Mouse (Mus musculus): ENCODE measurements around the gene Vmn2r27. TPM values are rescaled to one million over a fixed set of nuclear protein-coding genes. Genes with fewer than 3 reads are reported as not detected.
A peak's percentile ranks its signal among the peaks of the same experiment; 100 is the strongest.

The Vmn2r27 gene
- total RNA-seq (2022): not detected

DNA sequence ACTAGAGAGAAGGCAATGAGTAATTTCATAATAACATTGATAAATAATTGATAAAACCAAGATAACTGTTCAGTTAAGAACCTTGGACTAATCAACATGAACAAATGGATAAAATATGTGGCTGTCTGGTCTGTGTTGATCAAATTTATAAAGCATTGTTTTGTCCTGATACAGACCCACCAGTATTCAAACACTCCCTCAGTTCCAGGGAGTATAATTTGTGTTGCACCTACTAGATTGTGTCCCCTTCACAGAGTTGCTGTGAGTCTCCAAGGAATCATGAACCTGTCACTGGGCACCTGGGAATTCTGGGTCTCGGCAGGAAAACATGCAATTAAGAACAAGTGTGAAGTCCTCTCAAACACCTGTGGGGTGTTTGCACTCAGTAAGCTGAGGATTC, at the start of gene Vmn2r27:
TSS of gene Vmn2r27 (minus strand) at position 101 of the 400 bp plus-strand sequence.
- DNase-seq (ENCODE audit: low spot score in 2 of 2): no peak

DNA sequence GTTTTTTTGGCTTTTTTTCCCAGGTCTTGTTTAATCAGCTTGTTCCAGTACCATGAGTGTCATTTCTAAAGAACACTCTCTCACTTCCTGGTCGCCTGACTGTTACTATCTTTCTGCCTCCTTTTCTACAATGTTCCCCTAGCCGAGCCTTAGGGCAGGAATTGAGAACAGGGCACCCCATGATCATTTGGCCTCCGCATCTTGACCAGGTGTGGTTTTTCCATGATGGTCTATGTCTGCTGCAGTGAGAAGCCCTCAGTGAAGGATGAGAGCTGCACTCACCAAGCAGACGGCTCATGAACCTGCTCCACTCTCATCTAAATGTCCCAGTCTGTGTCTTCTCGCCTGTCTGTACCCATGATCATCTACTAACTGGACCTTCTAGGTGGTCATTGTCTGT, 46.6 kb upstream of the Vmn2r27 start:
- no peak for DNase-seq (ENCODE audit: low spot score in 2 of 2)

DNA sequence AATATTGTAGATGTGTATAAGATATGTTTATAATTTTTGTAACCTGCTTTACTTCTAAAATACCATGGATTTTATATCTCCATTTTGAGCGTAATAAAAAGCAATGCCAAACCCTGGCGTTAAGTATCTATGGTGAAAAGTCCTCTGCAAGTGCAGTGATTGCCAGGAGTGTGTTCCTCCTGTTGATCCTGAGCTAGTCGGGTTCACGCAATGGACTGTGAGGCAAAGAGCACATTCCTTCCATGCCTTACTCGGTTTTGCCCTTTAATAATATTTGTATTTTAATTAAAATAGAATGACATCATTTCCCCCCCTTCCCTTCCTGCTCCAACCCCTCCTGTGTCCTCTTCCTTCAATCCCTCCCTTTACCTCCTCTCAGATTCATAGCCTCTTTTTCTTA, 46.0 kb upstream of the Vmn2r27 start:
- DNase-seq (ENCODE audit: low spot score in 2 of 2): no peak

DNA sequence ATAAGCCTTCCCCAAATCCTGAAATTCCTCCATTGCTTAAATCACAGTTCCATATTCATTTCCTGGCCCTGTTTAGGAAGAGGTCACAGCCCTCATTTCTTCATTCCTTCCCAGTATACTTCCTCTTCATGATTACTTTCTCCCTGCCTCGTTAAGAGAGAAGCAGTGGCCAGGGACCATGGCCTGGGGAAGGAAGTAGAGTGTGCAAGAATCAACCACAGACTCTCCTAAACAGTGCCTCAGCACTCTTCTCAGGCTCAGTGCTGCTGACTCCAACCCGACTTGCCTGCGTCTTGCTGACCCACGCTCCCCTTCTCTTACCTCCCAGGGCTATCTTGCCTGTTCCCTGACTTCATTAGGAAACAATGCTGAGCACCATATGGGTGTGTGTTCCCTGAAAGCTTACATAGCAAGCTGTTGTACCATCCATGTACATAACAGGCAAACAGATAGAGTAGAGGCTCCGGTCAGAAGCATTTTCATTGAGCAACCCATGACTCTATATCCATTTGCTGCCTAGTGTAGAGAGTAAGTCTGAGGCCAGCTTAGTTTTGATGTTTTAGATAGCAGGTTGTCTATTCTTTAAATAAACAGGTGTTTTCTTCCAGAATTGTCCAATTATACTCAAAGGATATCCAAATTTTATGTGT, 41.7 kb upstream of the Vmn2r27 start:
- DNase-seq (ENCODE audit: low spot score in 2 of 2): no peak

DNA sequence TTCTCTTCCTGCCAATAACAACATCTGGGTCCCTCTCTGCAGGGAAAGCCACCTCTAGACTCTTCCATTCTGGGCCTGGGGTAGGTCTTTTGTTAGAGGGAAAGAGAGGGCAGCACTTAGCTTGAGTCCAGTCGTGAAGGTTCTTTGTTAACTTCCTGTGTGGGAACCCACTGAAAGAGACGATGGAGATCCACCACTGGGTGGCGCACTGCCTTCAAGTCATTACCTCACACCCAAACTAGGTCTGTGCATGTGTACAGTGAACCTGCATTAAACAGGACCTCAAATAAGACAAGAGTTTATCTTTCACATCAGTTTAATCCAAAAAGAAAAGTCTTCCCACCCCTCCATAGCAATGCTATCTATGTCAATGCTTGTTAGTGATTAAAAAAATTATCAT, 31.0 kb upstream of the Vmn2r27 start:
- peak; percentile 20 to 33 for DNase-seq (ENCODE audit: low spot score in 2 of 2)

DNA sequence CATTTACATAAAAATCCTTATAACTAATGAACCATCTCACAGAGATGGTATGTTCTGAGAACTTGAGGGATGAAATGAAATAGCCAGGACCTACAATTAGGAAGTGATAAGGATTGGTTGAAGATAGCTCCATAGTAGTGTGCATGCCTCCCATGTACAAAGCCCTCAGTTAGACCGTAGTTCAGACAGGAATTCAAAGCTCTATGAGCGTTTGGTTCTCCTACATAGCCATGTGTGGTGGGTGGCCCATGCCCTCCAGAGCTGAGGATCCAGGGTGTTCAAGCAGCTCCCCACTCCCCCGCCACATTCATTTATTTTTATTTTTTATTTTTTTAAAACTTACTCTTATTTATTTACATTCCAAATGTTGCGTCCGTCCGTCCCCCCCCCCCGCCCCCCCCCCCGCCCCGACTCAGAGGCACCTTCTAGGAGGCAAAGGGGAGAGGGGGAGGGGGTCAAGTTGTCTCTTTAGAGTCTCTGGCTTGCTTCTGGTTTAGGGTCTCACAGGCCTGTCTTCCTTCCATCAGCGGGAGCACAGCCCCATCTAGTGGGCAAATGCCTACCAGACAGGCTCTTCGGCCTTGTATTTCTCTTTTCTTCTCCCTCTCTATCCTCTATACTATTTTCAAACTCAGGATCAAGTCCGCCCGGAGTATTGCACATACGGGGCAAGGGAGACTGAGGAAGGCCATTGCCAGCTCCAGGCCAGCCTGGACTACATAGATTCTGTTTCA, 28.7 kb upstream of the Vmn2r27 start:
- DNase-seq (ENCODE audit: low spot score in 2 of 2): peak in 1 of 2 experiments; percentile 19

DNA sequence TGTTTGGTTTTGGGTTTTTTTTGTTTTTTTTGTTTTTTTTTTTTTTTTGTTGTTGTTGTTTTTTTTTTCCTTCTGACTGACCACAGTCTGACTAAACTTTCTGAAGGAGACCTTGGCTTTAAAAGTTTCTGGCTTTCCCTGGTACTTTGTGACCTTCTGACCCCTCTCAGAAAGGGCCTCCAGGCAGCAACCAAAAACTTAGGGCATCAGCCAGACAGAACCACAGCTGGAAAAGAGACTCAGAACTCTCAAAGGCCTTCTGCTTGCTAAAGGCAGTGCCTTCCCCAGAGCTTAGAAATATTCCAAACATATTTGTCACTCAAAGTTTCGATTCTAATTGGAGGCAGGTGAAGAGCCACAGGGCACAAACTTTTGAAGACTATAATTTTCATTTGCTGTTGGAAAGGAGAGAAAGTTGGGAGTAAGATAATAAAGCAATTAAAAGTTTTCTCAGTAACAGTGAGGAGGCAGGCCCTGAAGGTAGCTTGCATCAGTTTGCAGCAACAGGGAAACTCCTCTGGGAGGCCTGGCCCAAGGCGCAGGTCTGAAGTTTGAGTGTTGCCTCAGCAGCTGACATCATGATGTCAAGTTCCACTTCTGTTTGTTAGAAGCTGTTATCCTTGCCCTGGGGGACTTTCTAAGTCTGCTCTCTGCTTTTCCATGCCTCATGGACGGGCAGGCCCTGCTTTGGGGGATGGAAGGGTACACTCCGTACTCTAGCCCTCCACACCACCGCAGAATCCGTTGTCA, 24.2 kb upstream of the Vmn2r27 start:
- no peak for DNase-seq (ENCODE audit: low spot score in 2 of 2)

DNA sequence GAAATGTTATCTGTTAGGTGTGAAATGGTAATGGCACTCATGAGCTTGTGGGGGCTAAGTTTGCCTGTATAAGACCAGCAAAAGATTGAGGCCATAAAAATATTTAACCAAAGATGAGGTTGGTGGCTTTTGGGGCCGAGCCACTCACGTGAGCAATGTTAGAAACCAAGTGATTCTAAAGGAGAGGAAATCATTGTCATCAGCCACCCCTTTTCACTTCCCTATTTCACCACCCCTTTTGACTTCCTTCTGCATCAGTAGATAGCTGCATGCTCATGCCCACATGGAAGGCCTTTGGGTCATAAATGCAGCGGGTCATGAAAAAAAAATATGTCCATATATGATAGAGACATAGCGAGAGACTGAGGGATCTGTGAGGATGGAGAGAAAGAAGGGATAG, 29.5 kb downstream of the Vmn2r27 start:
- DNase-seq (ENCODE audit: low spot score in 2 of 2): no peak

DNA sequence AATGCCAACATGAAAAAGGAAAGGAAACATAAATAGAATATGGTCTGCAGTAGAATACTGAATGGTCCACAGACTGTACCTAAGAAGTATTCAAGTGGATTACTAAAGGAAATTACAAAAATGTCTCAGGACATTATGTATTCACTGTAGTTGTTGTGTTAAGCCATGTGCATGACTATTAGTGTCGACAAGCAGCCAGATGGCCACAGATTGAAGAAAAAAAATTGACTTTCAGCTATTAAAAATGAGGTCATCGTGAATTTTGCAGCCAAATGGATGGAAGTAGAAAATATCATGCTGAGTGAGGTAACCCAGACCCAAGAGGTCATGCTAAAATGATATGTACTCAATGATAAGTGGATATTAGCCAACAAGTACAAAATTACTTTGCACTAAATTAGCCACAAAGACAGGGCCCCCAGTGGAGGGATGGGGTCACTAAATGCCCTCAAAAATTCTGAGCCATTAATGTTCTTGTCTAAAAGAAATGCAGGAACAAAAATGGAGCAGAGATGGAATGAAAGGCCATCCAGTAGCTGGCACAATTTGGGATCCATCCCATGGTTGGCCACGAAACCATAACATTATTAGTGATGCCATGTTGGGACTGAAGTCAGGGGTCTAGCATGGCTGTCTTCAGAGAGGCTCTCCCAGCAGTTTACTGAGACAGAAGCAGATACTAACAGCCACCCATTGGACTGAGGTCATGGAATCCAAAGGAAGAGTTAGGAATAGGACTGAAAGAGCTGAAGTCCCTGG, 63.0 kb downstream of the Vmn2r27 start:
- DNase-seq (ENCODE audit: low spot score in 2 of 2): no peak

DNA sequence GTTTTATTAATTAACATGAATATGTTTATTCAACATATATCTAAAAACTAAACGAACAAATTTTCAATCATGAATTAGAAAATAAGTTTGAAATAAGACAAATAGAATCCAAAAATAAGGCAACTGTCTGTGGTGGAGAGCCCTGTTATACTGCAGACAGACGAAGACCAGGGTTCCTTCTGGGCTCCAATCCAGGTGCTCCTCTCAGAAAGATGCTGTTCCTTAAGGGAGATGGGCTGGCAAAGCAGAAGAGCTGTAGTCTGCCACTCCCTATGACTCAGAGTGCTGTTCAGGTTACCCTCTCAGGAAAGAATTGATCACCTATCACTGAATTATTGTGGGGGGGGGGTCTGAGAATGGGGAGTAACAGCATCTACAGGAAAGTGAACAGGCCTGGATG, 65.1 kb downstream of the Vmn2r27 start:
- no peak for DNase-seq (ENCODE audit: low spot score in 2 of 2)

DNA sequence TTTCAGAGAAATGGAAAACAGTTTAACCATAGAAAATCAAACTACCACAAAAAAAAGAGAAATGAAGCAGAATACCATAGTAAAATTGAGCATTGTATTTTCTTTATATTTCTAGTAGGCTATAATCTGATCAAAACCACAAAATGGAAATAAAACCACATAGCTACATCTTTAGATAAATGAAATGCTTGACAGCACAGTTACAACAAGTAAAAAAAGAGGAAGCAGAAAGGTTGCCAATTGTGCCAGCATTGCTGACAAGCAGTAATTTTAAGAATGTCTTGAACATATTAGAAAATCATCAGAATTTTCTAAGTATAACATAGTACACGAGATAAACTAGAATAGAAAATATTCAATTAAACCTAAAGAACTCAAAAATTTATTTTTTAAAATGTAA, 81.8 kb downstream of the Vmn2r27 start:
- DNase-seq (ENCODE audit: low spot score in 2 of 2): no peak

Other genes starting within 250 kb of the Vmn2r27 start
- gene Vmn2r26, start 207.3 kb downstream of the Vmn2r27 start, total RNA-seq (2022): under 1 TPM in 1 of 4 experiments, not detected in 3; 0.03 TPM
- 1 to 10 TPM; 1.8 to 7.7 (median 4.3) TPM for gene Cd163, start 72.8 kb upstream of the Vmn2r27 start, total RNA-seq (2022)
- gene Pex5, start 183.2 kb upstream of the Vmn2r27 start, total RNA-seq (2022): 10 to 100 TPM; 21.4 to 24.9 (median 22.9) TPM
- 1 to 10 TPM in 1 of 4 experiments, under 1 TPM in 3; 0.27 to 1.2 (median 0.48) TPM for gene Clstn3, start 232.9 kb upstream of the Vmn2r27 start, total RNA-seq (2022)